Mouse (Mus musculus) limb, embryonic 12.5 days (tissue): Measurements from ENCODE around the gene Cln3. TPM values are rescaled to one million over a fixed set of nuclear protein-coding genes. Genes with fewer than 3 reads are reported as not detected.

Experiments used
- ATAC-seq: fragments of 200-750 bp; cut with Nextera tagmentation; 2 replicates; pipeline ENCODE4 v1.8.0; 2017; ENCODE audit warnings: low read depth, moderate TSS enrichment; ENCODE audit not compliant: insufficient number of reproducible peaks, insufficient read depth, low FRiP score, low TSS enrichment
- H3K27ac ChIP-seq: fragments of 300-500 bp; sonication (generic); 2 replicates; pipeline ENCODE4 v1.5.1; 2016; ENCODE audit warnings: mild to moderate bottlenecking, moderate library complexity
- H3K27me3 ChIP-seq: fragments of 300-500 bp; sonication (generic); 2 replicates; pipeline ENCODE4 v1.6.1; 2016; ENCODE audit warnings: mild to moderate bottlenecking, moderate library complexity
- H3K36me3 ChIP-seq: fragments of 300-500 bp; sonication (generic); 2 replicates; pipeline ENCODE4 v1.6.1; 2016; ENCODE audit warnings: mild to moderate bottlenecking, moderate library complexity
- H3K4me1 ChIP-seq: fragments of 300-500 bp; sonication (generic); replicated peaks from 2 replicates; pipeline ENCODE4 v1.6.1; 2016
- H3K4me2 ChIP-seq: fragments of 300-500 bp; sonication (generic); 2 replicates; pipeline ENCODE4 v1.6.1; 2016; ENCODE audit warnings: mild to moderate bottlenecking, moderate library complexity
- H3K4me3 ChIP-seq: fragments of 300-500 bp; sonication (generic); replicated peaks from 2 replicates; pipeline ENCODE4 v1.5.1; 2016; ENCODE audit warnings: mild to moderate bottlenecking
- H3K9ac ChIP-seq: fragments of 300-500 bp; sonication (generic); replicated peaks from 2 replicates; pipeline ENCODE4 v1.6.1; 2016; ENCODE audit warnings: mild to moderate bottlenecking, moderate library complexity
- H3K9me3 ChIP-seq: fragments of 300-500 bp; sonication (generic); 2 replicates; pipeline ENCODE4 v1.6.1; 2016; ENCODE audit warnings: mild to moderate bottlenecking, moderate library complexity
- WGBS: fragments of 180-500 bp; shearing (Covaris S2); methylation state at CpG from one replicate; pipeline ENCODE4 v1.1.7; 2016; 5-methylcytosine and 5-hydroxymethylcytosine counted together
- polyA plus RNA-seq: library from polyadenylated mRNA; unstranded; fragments of >200 nt; fragmentation: Nextera tagmentation; extraction: Ambion mirVana; gene quantifications from 2 replicates; pipeline ENCODE4 v1.2.1, GENCODE M21; 2016

Cln3 gene
- polyA plus RNA-seq, 1 experiment from 2014 or later, result 34.0 TPM

DNA sequence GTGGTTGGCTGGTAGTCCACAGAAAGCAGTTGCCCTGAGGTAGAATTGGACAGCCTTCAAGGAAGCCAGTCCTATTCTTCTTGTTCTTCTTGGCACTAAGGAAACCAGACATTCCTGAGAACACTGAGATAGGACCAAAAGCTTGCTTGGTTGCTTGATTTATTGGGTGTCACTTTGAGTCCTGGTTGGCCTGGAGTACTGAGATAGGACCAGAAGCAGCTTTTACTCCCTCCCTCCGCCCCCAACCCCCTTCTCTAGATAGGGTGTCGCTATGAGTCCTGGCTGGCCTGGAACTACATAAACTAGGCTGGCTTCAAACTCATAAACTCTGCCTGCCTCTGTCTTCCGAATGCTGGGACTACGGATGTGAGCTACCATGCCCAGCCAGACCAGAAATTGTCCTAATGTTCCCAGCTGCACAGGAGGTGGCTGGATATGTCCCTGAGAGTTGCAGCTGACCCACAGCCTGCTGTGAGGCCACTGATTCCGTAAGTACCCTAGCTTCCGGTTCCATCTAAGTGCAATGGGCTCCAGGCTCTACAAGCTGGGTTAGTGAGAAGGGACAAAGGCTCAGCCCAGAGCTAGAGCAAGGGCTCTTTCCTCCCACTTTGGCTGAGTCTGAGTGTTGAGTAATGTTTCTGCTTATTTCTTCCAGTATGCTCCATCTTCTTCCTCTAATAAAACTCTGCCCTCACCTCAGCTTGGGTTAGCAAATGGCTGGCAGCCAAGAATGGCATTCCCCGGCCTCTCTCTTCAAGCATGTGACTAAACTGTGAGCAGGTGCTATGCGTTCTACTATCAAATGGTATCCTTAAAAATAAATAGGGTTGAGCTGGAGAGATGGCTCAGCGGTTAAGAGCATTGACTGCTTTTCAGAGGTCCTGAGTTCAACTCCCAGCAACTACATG, 36.1 kb upstream of the Cln3 start:
- no peaks in the 10 kb centered on the region for H3K9me3 ChIP-seq
- WGBS, result 76% methylated on average over 9 of the region's 9 CpGs
- no peaks in the 10 kb centered on the region for H3K36me3 ChIP-seq
- no peak overlapping the region for H3K9ac ChIP-seq
- no peak for ATAC-seq
- no peaks in the 10 kb centered on the region for H3K27me3 ChIP-seq
- no peak overlapping the region for H3K27ac ChIP-seq
- no peak overlapping the region for H3K4me3 ChIP-seq
- H3K4me1 ChIP-seq, result 0 out of 2 replicates have a peak, but pooled peaks cover 4% of the 10 kb centered on the region
- H3K4me2 ChIP-seq, result no peak overlapping the region

DNA sequence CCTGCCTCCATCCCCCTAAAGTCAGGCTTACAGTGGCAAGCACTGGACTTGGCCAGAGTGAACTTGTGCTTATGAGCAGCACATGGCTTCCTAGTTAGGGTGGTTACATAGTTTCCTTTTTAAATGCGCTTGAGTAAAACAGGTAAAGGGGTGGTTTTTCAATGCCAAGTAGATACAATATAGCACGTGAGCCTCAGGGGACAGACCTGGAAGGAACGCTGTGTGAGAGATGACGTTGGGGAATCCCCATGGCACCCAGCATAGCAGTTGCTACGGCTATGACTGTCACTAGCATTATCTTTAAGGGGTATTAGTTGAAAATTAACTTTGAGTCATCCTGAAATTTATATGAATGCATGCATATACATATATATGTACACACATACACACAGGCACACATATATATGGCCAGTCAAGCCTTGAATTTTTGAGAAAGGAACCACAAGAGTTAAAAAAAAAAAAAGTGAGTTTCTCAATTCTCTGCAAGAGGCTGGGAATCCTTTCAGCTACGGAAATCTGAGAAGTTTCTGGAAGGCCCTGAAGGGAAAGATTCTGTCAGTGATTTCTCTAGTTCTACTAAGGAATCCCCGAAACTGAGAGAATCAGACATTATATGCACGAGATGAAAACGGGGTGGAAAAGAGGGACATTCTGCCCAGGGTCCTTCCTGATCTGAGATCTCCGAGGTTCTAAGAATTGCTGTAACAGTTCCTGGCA, 34.1 kb upstream of the Cln3 start:
- WGBS, result 82% methylated on average over 10 of the region's 10 CpGs
- Histone ChIP-seq H3K36me3 (no peaks in the 10 kb centered on the region), H3K9me3 (no peaks in the 10 kb centered on the region), H3K4me3 (no peak overlapping the region), H3K27ac (no peak overlapping the region), H3K9ac (no peak overlapping the region), H3K4me1 (0 out of 2 replicates have a peak, but pooled peaks cover 4% of the 10 kb centered on the region), H3K27me3 (no peaks in the 10 kb centered on the region), H3K4me2 (no peak overlapping the region)
- no peak for ATAC-seq

DNA sequence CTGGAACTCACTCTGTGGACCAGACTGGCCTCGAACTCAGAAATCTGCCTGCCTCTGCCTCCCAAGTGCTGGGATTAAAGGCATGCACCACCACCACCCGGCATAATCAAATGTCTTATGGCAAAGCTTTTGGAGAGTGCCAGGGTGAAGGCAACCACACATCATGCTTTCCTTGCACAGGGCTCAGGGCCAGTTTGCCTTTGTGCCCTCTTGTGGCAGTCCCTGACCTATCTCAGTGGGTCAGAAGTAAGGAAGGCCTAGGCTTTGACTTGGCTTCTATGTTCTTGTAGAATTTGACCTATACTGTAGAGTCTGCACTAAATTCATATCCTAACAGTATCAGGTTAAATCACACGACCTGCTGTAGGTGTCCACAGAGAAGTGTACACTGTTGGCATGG, 31.1 kb upstream of the Cln3 start:
- ATAC-seq, result no peak
- Histone ChIP-seq H3K36me3 (no peaks in the 10 kb centered on the region), H3K9me3 (no peaks in the 10 kb centered on the region), H3K27ac (no peak overlapping the region), H3K27me3 (no peaks in the 10 kb centered on the region), H3K9ac (no peak overlapping the region), H3K4me1 (no peaks in the 10 kb centered on the region), H3K4me2 (no peak overlapping the region), H3K4me3 (no peak overlapping the region)
- 70% methylated on average over 3 of the region's 3 CpGs for WGBS

DNA sequence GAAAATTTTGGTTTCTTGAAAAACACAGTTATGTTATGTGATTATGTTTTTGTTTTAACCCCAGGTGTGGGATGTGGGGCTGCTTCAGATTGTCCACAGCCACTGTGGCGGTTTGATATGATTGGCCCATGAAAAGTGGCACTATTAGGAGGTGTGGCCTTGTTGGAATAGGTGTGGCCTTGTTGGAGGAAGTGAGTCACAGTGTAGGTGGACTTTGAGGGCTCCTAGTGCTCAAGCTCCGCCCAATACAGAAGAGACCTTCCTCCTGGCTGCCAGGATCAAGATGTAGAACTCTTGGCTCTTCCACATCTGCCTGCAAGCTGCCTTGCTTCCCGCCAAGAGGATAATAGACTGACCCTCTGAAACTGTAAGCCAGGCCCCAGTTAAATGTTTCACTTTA, 27.1 kb upstream of the Cln3 start:
- H3K27ac ChIP-seq, result no peak overlapping the region
- no peak overlapping the region for H3K4me2 ChIP-seq
- H3K9ac ChIP-seq, result no peak overlapping the region
- no peak for ATAC-seq
- H3K9me3 ChIP-seq, result no peaks in the 10 kb centered on the region
- 75% methylated on average over 3 of the region's 3 CpGs for WGBS
- no peaks in the 10 kb centered on the region; the same call in 1 of the 2 replicates for H3K27me3 ChIP-seq
- no peaks in the 10 kb centered on the region for H3K4me1 ChIP-seq
- H3K4me3 ChIP-seq, result no peak overlapping the region
- H3K36me3 ChIP-seq, result no peaks in the 10 kb centered on the region

DNA sequence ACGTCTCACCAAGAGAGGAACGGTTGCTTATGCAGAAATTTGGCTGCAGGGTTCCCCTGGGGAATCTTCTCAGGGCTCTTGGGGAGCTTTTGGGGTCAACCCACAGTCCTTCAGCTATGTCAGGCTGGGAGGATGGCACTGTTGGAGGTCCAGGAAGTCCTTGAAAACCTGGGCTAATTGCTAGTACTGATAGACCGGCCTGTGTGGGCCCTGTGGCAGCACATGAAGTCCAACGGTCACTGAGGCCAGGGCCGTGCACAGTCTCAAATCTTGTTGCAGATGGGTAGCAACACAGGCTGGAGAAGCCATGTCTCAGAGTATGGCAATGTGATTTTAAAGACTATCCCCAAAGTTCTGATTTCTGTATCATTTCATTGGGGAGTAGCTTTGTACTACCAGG, 22.2 kb upstream of the Cln3 start:
- Histone ChIP-seq H3K27me3 (no peaks in the 10 kb centered on the region; the same call in 1 of the 2 replicates), H3K4me3 (no peak overlapping the region), H3K27ac (no peak overlapping the region), H3K4me1 (no peaks in the 10 kb centered on the region), H3K4me2 (no peak overlapping the region), H3K9ac (no peak overlapping the region), H3K9me3 (no peaks in the 10 kb centered on the region), H3K36me3 (no peaks in the 10 kb centered on the region)
- WGBS, result 86% methylated on average over 5 of the region's 5 CpGs
- no peak for ATAC-seq

DNA sequence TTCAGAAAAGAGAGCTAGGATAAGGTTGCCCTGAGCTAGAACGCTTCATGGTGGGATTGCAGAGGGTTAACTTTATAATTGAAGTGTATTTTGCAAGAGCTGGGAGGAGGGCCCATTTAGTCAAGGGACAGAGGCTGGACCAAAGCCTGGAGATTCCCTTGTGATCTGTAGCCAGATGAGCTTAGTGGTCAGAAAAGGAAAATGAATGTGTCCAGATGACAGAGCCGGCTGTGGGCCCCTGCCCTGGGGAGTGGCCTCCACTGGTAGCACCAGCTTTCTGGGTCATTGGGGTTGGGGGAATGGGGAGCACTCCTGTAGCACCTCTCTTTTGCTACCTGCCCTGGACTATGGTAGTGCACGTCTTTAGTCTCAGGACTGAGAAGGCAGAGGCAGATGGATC, 21.4 kb upstream of the Cln3 start:
- no peak for ATAC-seq
- Histone ChIP-seq H3K27me3 (no peaks in the 10 kb centered on the region; the same call in 1 of the 2 replicates), H3K4me2 (no peak overlapping the region), H3K4me3 (no peak overlapping the region), H3K27ac (no peak overlapping the region), H3K36me3 (no peaks in the 10 kb centered on the region), H3K9me3 (no peaks in the 10 kb centered on the region), H3K4me1 (no peaks in the 10 kb centered on the region), H3K9ac (no peak overlapping the region)
- 73% methylated on average over 3 of the region's 3 CpGs for WGBS

DNA sequence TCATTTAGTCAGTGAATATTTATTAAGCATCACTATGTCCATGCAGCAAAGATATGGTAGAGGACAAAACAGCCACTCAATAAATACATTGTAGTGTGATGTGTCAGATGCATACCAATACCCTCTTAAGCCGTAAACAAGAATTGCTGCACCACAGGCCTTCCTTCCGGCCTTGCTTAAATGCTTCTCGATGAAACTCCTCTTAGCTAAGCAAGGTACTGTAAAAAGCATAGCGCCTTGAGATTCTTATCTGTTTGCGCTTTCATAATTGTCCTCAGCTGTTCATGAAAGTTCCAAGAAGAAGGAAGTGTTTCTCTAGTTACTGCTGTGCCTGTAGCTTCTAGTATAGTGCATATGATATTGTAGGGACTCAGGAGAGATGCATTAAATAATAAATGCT, 21.0 kb upstream of the Cln3 start:
- WGBS, result 72% methylated on average over 5 of the region's 5 CpGs

DNA sequence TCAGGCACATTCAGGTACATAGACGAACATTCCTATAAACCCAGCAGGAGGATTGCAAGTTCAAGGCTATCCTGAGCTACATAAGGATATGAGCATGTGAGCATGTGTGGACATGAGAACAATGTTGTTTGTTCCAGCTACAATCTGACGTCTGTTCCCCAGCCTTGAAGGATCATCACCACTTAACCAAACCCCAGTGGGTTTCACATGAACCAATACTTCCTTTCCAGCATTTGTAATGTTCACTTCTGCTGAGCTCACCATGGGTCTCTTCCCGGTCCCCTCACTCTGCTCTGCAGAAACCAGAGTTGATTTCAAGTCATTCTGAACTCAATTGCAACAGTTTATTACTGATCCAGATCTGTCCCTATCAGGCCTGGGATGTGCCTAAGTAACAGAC, 17.0 kb upstream of the Cln3 start:
- Histone ChIP-seq H3K27me3 (no peaks in the 10 kb centered on the region), H3K4me2 (no peak overlapping the region), H3K36me3 (no peaks in the 10 kb centered on the region), H3K9ac (no peak overlapping the region), H3K27ac (no peak overlapping the region), H3K4me3 (no peak overlapping the region), H3K4me1 (no peaks in the 10 kb centered on the region), H3K9me3 (no peaks in the 10 kb centered on the region)
- WGBS, result 78% methylated on average over 3 of the region's 3 CpGs
- ATAC-seq, result no peak

More for the DNA sequence above, 21.0 kb upstream of the Cln3 start:
- no peak for ATAC-seq
- H3K4me1 ChIP-seq, result no peaks in the 10 kb centered on the region
- no peak overlapping the region for H3K4me3 ChIP-seq
- H3K27ac ChIP-seq, result no peak overlapping the region
- H3K4me2 ChIP-seq, result no peak overlapping the region
- H3K36me3 ChIP-seq, result no peaks in the 10 kb centered on the region
- H3K27me3 ChIP-seq, result no peaks in the 10 kb centered on the region; the same call in 1 of the 2 replicates
- no peaks in the 10 kb centered on the region for H3K9me3 ChIP-seq
- H3K9ac ChIP-seq, result no peak overlapping the region

DNA sequence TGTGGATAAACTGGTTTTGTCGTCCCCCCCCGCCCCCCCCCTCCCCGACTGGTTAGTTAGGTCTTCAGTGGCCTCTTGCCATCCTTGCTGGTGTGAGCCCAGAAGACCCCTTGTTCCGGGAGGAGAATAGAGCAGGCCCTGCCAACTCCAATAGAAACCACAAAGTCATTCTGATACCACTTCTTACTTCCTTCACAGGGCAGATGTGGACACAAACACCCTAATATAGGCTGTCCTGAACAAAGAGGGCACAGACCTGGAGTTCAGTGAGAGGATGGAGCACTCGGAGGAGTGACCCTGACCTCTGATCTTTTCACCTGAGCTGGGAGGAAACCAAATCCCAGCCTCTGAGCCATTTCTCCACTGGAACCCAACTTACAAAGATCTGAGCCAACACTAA, 16.3 kb upstream of the Cln3 start:
- Histone ChIP-seq H3K4me2 (no peak overlapping the region), H3K4me1 (no peaks in the 10 kb centered on the region), H3K9me3 (no peaks in the 10 kb centered on the region), H3K27me3 (no peaks in the 10 kb centered on the region), H3K4me3 (no peak overlapping the region), H3K9ac (no peak overlapping the region), H3K27ac (no peak overlapping the region), H3K36me3 (no peaks in the 10 kb centered on the region)
- WGBS, result 47% methylated on average over 3 of the region's 5 CpGs
- ATAC-seq, result no peak

DNA sequence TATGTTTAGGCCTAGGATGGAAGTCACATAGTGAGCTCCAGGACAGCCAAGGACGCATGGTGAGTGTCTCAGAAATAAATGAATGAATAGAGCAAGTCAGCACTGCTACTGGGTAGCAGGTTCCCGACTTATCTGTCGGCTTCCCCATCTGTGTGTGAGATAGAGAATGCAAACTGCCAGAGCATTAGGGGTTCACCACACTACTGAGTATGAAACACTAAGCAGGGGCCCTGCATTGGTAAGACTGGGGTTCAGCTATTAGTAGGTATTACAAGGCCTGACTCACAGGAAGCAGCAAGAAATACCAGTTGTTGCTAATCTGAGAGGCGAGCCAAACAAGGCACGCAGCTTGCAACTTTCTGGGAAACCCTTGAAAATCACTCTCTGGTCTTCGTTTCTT, 13.3 kb upstream of the Cln3 start:
- H3K4me2 ChIP-seq, result no peak overlapping the region
- no peaks in the 10 kb centered on the region for H3K9me3 ChIP-seq
- no peaks in the 10 kb centered on the region for H3K36me3 ChIP-seq
- H3K4me3 ChIP-seq, result no peak overlapping the region
- H3K27ac ChIP-seq, result no peak overlapping the region
- WGBS, result 82% methylated on average over 6 of the region's 6 CpGs
- ATAC-seq, result no peak
- no peaks in the 10 kb centered on the region for H3K4me1 ChIP-seq
- no peak overlapping the region for H3K9ac ChIP-seq
- no peaks in the 10 kb centered on the region for H3K27me3 ChIP-seq

DNA sequence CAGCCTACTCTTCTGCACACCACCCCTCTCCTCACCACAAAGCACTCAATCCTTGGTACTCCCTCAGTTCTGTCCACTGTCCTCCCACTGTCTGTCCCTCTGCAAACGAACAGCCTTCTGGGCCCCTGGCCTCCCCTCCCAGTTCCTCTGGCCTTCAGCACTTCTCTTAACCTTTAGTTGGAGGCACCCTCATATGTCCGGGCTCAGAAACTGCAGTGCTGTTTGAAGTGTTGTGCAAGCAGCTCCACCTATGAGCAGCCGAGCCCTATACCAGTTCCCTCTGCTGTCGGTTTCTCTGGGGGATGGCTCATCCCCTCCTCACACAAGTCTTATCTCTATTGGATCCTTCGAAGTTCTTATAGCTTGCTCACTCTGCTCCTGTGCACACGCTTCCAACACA, 10.8 kb upstream of the Cln3 start:
- Histone ChIP-seq H3K27ac (no peak overlapping the region), H3K9me3 (no peaks in the 10 kb centered on the region), H3K27me3 (peaks cover 8% of the 10 kb centered on the region; the same call in 1 of the 2 replicates), H3K4me1 (no peaks in the 10 kb centered on the region), H3K4me3 (no peak overlapping the region), H3K36me3 (no peaks in the 10 kb centered on the region), H3K4me2 (no peak overlapping the region), H3K9ac (no peak overlapping the region)
- 61% methylated on average over 6 of the region's 6 CpGs for WGBS
- no peak for ATAC-seq
